Mouse (Mus musculus) frontal cortex, adult 2 months (tissue): ENCODE measurements at regions not wholly inside any gene's neighbourhood (a gene's known extent, or its start where the extent isn't known, plus 50 kb on each side); places are given as distances from the start of the nearest gene placed in this dataset.

Source experiments
- DNase-seq, 2 experiments: peaks; one replicate each; pipeline ENCODE4 v3.0.0; 2022; ENCODE audit warnings: low spot score in 1 of 2; ENCODE audit errors: extremely low spot score in 1 of 2

GRCm38 (mm10) chr2:117802686-117803085, 309.0 kb upstream of the Thbs1 start:
- DNase-seq: no peak

GRCm38 (mm10) chr2:117804686-117805085, 307.0 kb upstream of the Thbs1 start:
- DNase-seq: no peak

GRCm38 (mm10) chr2:117807121-117807520, 304.6 kb upstream of the Thbs1 start:
- no peak for DNase-seq

- no peak for DNase-seq
Observed at GRCm38 (mm10) chr2:117811506-117811905, 300.2 kb upstream of the Thbs1 start.

- no peak for DNase-seq
Observed at GRCm38 (mm10) chr2:117811931-117812330, 299.7 kb upstream of the Thbs1 start.

- DNase-seq: no peak
Observed at GRCm38 (mm10) chr2:117819701-117820225, 291.9 kb upstream of the Thbs1 start.

GRCm38 (mm10) chr2:117820708-117821107, 291.0 kb upstream of the Thbs1 start:
- DNase-seq: no peak

GRCm38 (mm10) chr2:117825088-117825487, 286.6 kb upstream of the Thbs1 start:
- no peak for DNase-seq

GRCm38 (mm10) chr2:117827278-117827677, 284.4 kb upstream of the Thbs1 start:
- no peak for DNase-seq

- DNase-seq: no peak
Observed at GRCm38 (mm10) chr2:117838387-117838786, 273.3 kb upstream of the Thbs1 start.

GRCm38 (mm10) chr2:117840406-117840805, 271.3 kb upstream of the Thbs1 start:
- DNase-seq: no peak

- no peak for DNase-seq
Observed at GRCm38 (mm10) chr2:117842309-117842986, 269.2 kb upstream of the Thbs1 start.

- DNase-seq: no peak
Observed at GRCm38 (mm10) chr2:117852442-117852841, 259.2 kb upstream of the Thbs1 start.

- DNase-seq: no peak
Observed at GRCm38 (mm10) chr2:117862301-117862700, 249.4 kb upstream of the Thbs1 start.

- no peak for DNase-seq
Observed at GRCm38 (mm10) chr2:117865119-117865518, 246.6 kb upstream of the Thbs1 start.

- DNase-seq: no peak
Observed at GRCm38 (mm10) chr2:117866946-117867345, 244.7 kb upstream of the Thbs1 start.

- no peak for DNase-seq
Observed at GRCm38 (mm10) chr2:117867409-117867808, 244.3 kb upstream of the Thbs1 start.

- DNase-seq: no peak
Observed at GRCm38 (mm10) chr2:117868857-117869256, 242.8 kb upstream of the Thbs1 start.

GRCm38 (mm10) chr2:117871507-117872282, 240.0 kb upstream of the Thbs1 start:
- DNase-seq: no peak

GRCm38 (mm10) chr2:117877816-117878215, 233.9 kb upstream of the Thbs1 start:
- no peak for DNase-seq

- DNase-seq: no peak
Observed at GRCm38 (mm10) chr2:117882136-117882535, 229.5 kb upstream of the Thbs1 start.

GRCm38 (mm10) chr2:117882890-117883289, 228.8 kb upstream of the Thbs1 start:
- no peak for DNase-seq
